9 mouse cellular contexts compared by ENCODE assay signal in genomic region chr1:88211812-88212211, GRCm38 (mm10). TPM values are rescaled to one million over a fixed set of nuclear protein-coding genes. Genes with fewer than 3 reads are reported as not detected.
DNase-seq lines count a peak whose midpoint lies in the region; ATAC-seq and TF ChIP-seq lines count a peak whose summit lies in the region.
"Had no signal": no experiment of that assay in that cellular context is flagged by ENCODE, and none has a peak within 500 bp of the region (broad histone marks: within the 10 kb centered on the region; RNA-seq: fewer than 3 reads in every experiment).

Gene Ugt1a1, plus strand, starts transcription at chr1:88211959.

- no peak for ATAC-seq in frontal cortex, adult (ENCODE audit: low TSS enrichment)

- intact Hi-C loops in heart, postnatal 36 days (cut with DNase I) = no loop called here

- no peak within 1 kb of the TSS for H3K4me3 ChIP-seq in lung, adult 2 months (replicated peaks; ENCODE audit: extremely low read depth, low read depth, low read length)

- no peaks in the 10 kb centered on the region for H3K27me3 ChIP-seq in splenic B cell, adult 2 months (ENCODE audit: control insufficient read depth, insufficient read depth, low read length, poor library complexity, severe bottlenecking)

- peak; percentile 12 for DNase-seq in lung, postnatal 10 days
- no peak for DNase-seq in lung, adult 2 months
- peak; percentile 98 for DNase-seq in fat pad, adult 2 months (ENCODE audit: extremely low read depth, low read depth, low spot score)
- peak; percentile 50 to 81 for DNase-seq in kidney, postnatal 36 days
- DNase-seq in splenic B cell, adult 2 months (ENCODE audit: low read depth, low spot score) = peak; percentile 16
- no peak for DNase-seq in layer of hippocampus, adult 8-10 months (ENCODE audit: low spot score in 2 of 2)
- DNase-seq in heart, postnatal 36 days = no peak

- no peak for TF ChIP-seq POLR2A in lung, adult 2 months (IDR thresholded peaks at IDR 0.05; ENCODE audit: borderline replicate concordance, extremely low read depth, low read depth, low read length)

- WGBS in lung, adult 2 months = 66% methylated on average over 8 of the region's 8 CpGs

- no peaks in the 10 kb centered on the region for H3K36me3 ChIP-seq in splenic B cell, adult 2 months (ENCODE audit: control insufficient read depth, insufficient read depth, low read length, poor library complexity, severe bottlenecking)

- no peak for TF ChIP-seq CTCF in lung, adult 2 months (IDR thresholded peaks at IDR 0.05; ENCODE audit: insufficient read depth, low read length)

- H3K4me1 ChIP-seq in lung, adult 2 months (ENCODE audit: control insufficient read depth, insufficient read depth, low read length) = no peaks in the 10 kb centered on the region

RNA-seq across cellular contexts. Expression of gene Ugt1a1, which starts in this region (rescaled TPM):
- polyA plus RNA-seq in lung, adult 2 months (2012; rRNA removed) = 0.11 and 1.3 TPM in 2 replicates
- total RNA-seq in layer of hippocampus, adult 8-10 months (2022) = not detected
- total RNA-seq in heart, postnatal 36 days (2021) = not detected
- total RNA-seq: layer of hippocampus, postnatal 14 days had no signal

Comparison
In these comparisons a context has a peak if more than half of its experiments do, and no peak if none do; other contexts are left out.
1. DNase-seq: peak in lung, postnatal 10 days (single experiment), fat pad, adult 2 months (single experiment), kidney, postnatal 36 days (2 of 2) and splenic B cell, adult 2 months (single experiment); none in lung, adult 2 months (single experiment), layer of hippocampus, adult 8-10 months (0 of 2) and heart, postnatal 36 days (0 of 2).